Mouse (Mus musculus) CD4-positive, CD25-positive, alpha-beta regulatory T cell, adult 4 months (primary cell): Measurements from ENCODE around the gene BC051019. TPM values are rescaled to one million over a fixed set of nuclear protein-coding genes. Genes with fewer than 3 reads are reported as not detected.

Experiments
- ATAC-seq: one replicate; pipeline ENCODE4 v1.8.0; 2017
- polyA plus RNA-seq, 2 experiments: library from polyadenylated mRNA; unstranded; fragments of 100-300 nt; shearing (Covaris generic); gene quantifications; one replicate each; pipeline ENCODE4 v1.2.1; 2017

The BC051019 gene
- polyA plus RNA-seq, 2 experiments from 2014 or later, result 0.38 TPM; not detected in 1

GRCm38 (mm10) chr7:109707023-109707785 lies 16.4 kb downstream of the BC051019 start:
- peak; percentile 61 for ATAC-seq

DNA sequence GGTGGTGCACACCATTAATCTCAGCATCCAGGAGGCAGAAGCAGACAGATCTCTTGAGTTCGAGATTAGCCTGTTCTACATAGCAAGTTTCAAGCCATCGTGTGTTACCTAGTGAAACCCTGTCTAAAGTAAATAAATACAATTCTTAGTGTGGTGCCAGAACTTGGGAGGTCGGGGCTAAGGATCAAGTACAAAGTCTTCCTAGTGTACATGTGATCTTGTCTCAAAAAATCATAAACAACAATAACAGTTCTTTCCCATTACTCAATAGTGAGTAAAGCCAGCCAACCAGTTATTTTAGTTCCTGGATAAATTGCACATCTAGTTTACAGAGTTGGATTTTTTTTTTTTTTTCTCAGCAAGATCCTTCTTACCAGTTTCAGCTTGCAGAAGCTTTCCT lies 19.2 kb downstream of the BC051019 start:
- ATAC-seq, result no peak

DNA sequence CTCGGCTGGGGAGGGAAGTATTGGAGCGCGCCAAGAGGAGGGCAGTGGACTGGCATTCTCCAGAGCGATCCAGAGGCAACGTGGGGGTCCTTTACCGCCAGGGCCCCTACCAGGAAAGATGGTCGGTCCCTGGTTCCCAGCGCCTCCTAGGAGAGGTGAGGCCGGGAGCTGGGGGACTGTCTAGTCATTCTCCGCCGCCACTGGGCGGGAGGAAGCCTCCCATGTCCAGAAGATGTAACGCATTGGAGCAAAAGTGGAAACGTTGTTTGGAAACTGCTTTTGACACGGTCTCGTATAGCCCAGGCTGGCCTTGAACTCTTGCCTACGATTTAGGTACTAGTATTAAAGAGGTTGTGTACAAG lies 19.7 kb downstream of the BC051019 start:
- ATAC-seq, result peak; percentile 1

DNA sequence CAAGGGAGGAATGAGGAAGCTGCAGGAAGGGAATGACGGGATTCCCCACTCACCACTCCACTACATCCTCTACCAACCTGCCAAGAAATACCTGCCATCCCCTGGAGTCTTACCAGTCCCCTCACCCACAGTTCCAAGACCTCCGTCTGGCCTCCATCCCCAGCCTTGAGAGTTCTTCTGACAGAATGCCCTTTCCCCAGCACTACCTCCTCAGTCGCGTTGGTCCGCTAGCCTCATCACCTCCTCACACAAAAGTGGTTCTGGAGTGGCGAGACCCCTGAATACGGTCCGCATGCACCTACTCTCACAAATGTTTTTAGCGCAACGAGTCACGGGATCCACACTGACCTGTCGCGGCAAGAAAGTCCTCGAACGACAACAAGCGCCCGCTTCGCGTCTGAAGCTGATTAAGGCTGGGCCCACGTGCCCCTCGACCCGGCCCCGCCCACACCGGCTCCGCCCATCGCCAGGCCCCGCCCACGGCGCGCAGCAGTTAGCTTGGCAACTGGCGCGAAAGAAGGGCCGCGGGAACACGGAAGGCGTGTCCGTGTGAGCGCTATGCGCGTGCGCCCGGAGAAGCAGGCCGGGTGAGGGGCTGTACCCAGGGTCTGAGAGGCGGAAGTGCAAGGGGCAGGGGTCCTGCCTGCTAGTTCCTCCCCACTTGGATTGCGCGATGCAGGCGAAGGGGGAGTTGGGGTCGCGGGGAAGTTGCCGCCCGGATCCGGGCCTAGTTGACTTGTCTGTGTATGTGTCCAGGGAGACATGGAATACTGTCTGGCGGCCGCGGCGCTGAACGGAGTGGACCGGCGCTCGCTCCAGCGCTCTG lies 20.2 kb downstream of the BC051019 start, which contains the start of the genes St5 and Akip1:
Gene St5 (minus strand): TSS at position 416 of the 826 bp plus-strand sequence.
Gene Akip1 (plus strand): TSS at position 501 of the 826 bp plus-strand sequence.
- peak; percentile 90 for ATAC-seq

DNA sequence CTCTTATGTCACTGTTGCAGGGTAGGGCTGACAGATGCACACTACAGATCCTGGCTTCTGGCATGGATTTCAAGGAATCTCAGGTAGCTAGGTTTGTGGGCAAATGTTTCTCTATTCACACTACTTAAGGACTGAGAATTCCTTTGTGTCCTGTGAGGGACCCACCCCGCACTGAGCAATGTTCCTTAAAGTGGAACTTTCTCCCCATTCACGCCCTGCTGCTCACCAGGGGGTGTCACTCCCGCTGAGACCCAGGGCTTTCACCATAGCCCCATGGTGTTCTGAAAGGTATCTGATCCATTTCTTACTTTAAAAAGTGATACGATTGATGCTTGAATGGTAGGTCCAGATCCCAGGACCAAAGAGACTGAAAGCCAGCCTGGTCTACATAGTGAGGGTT lies 20.9 kb downstream of the BC051019 start:
- no peak for ATAC-seq

DNA sequence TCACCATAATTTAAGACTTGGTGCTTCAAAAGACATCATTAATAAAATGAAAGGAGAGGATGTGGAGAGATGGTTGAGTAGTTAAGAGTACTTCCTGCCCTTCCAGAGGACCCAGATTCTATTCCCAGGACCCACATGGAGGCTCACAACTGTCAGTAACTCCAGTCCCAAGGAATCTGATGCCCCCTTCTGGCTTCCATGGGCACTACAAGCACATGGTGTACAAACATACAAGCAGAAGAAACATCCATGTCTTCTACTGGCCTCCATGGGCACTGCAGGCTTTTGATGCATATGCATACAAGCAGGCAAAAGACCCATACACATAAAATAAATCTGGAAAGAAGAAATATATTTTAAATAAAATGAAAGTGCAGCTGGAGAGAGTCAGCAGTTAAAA lies 23.4 kb downstream of the BC051019 start:
- ATAC-seq, result no peak

DNA sequence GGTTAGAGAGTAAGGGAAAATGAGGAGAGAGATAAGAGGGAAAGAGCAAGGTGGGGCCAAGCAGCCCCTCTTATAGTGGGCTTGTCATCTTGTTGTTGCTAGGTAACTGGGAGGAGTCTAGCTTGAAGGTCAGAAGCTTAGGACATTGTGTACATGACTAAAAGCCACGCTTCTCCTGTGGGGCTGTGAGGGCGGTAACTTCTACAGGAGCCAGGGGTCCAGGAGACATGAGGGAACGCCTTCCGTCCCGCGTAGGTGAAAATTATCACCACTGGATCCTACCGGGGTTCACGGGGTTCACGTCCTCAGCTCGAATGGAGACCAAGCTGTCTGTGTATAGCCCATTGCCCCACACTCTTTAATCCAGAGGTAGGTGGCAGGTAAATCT lies 28.3 kb downstream of the BC051019 start:
- no peak for ATAC-seq

- ATAC-seq, result no peak
These were observed 28.9 kb downstream of the BC051019 start for GRCm38 (mm10) chr7:109694576-109695338.

GRCm38 (mm10) chr7:109690961-109691360 lies 32.7 kb downstream of the BC051019 start:
- ATAC-seq, result no peak

DNA sequence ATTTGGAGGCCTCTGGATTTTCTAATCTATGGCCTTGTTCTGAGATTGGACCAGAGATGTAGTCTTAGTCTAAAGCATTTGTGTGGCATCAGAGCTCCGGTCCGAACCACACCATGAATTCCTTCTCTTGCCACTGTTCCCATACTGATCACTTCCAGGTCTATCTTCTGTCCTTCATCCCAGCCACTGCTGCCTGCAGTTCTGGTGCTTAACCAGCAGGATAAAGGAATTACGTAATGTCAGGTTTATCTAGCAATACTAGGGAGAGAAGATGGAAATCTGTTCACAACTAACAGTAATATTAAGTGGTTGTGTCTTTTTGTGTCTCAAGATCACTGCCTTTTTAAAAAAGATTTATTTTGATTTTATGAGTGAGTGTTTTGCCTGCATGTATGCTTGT lies 33.5 kb downstream of the BC051019 start:
- ATAC-seq, result no peak

GRCm38 (mm10) chr7:109686585-109687128 lies 37.0 kb downstream of the BC051019 start:
- ATAC-seq, result no peak

DNA sequence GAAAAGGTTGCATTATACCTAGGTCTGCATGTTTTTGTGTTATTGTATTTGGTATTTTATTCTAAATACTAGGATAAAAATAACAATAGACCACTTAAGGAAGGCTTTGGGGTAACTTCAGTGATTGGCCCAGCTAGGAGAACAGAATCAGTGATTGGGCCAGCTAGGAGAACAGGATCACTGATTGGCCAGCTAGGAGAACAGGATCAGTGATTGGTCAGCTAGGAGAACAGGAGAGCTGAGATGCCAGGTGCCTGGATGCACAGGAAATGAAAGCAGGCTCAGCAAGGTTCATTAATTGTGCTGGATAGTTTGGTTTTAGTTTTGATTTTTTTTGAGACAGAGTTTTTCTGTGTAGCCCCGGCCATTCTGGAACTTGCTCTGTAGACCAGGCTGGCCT lies 42.8 kb downstream of the BC051019 start:
- no peak for ATAC-seq

DNA sequence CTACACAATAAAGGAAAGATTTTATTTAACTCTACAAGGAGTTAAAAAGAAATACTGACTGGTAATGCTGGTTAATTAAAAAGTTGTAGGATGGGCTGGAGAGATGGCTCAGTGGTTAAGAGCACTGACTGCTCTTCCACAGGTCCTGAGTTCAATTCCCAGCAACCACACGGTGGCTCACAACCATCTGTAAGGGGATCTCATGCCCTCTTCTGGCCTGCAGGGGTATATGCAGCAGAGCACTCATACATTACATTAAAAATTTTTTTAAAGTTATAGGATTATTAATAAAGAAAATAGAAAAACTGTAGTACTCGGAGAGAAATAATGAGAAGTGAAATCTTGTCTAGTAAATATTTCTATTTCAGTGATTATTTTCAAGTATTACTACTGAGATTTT lies 43.4 kb downstream of the BC051019 start:
- ATAC-seq, result no peak

GRCm38 (mm10) chr7:109674944-109675628 lies 48.6 kb downstream of the BC051019 start:
- ATAC-seq, result no peak

- ATAC-seq, result no peak
These were observed 51.8 kb downstream of the BC051019 start for GRCm38 (mm10) chr7:109671581-109672471.

DNA sequence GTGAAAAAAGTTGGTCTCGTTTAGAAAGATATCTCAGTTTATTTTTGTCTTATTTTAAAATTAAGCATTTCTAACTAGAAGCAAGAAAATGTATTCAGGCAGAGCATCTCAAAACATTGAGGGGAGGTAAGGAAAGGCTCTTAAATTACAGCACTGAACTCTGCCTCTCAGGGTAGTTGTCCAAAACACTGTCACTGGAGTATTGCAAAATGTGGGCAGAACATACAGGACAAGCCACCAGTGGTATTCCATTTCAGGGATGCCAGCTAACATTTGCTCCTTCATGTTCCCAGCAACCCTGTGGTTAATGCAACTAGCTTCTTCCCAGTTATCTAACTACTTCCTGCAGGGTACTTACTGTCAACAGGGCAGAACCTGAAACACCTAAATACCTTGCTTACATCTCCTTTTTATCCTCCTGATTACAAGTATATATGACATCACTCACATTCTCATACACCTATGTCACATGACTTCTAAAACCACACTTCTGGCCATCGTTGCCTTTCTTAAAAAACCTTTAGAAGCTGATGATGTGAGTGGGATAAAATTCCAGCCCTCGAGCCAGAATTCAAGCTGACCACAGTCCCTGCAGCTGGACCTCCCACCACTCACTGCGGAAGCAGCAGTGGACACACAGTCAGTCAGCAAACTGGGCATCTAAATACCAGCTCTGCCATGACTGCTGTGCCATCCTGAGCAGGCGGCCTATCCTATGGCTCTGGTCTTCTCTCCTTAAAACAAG lies 54.1 kb downstream of the BC051019 start:
- ATAC-seq, result no peak

DNA sequence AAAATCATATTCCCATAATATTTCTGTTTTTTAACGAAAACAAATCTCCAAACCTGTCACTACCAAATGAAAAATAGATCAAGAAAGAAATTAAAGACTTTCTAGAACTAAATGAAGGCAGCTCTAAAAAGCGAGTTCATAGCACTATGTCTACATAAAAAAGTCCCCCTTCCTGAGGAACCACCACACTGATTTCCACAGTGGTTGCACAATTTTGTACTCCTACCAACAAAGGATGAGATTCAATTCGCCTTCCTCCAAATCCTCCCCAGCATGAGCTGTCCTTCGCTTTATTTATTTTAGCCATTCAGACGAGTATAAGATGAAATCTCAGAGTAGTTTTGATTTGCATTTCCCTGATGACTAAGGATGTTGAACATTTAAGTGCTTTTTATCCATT lies 57.0 kb downstream of the BC051019 start:
- ATAC-seq, result no peak

GRCm38 (mm10) chr7:109662626-109663025 lies 61.0 kb downstream of the BC051019 start:
- ATAC-seq, result no peak
